Mouse (Mus musculus) liver, postnatal 0 days (tissue): ENCODE results near the gene Krtap4-8. TPM values are rescaled to one million over a fixed set of nuclear protein-coding genes. Genes with fewer than 3 reads are reported as not detected.
"Not testable (repeated sequence)": the region's sequence is repeated elsewhere in the genome, so short reads cannot be mapped to it uniquely, and the experiment has no call there.

Source experiments
- ATAC-seq: fragments of 200-750 bp; cut with Nextera tagmentation; 2 replicates; pipeline ENCODE4 v1.8.0; 2017; ENCODE audit warnings: mild to moderate bottlenecking, moderate library complexity
- DNase-seq: peaks from one replicate; pipeline ENCODE4 v3.0.0-alpha.2; 2016
- H3K27ac ChIP-seq: fragments of 300-500 bp; sonication (generic); 2 replicates; pipeline ENCODE4 v1.5.1; 2014; ENCODE audit warnings: antibody characterized with exemption, moderate library complexity, mild to moderate bottlenecking, low read depth
- H3K27me3 ChIP-seq: fragments of 300-500 bp; sonication (generic); 2 replicates; pipeline ENCODE4 v1.6.1; 2014; ENCODE audit warnings: low read length, control low read depth, mixed read lengths; ENCODE audit not compliant: insufficient read depth
- H3K36me3 ChIP-seq: fragments of 300-500 bp; sonication (generic); replicated peaks from 2 replicates; pipeline ENCODE4 v1.6.1; 2014; ENCODE audit warnings: mild to moderate bottlenecking, control low read depth, low read length, moderate library complexity, mixed read lengths; ENCODE audit not compliant: insufficient read depth
- H3K4me1 ChIP-seq: fragments of 300-500 bp; sonication (generic); 2 replicates; pipeline ENCODE4 v1.6.1; 2014; ENCODE audit warnings: antibody characterized with exemption, mild to moderate bottlenecking, control low read depth; ENCODE audit not compliant: insufficient read depth
- H3K4me2 ChIP-seq: fragments of 300-500 bp; sonication (generic); 2 replicates; pipeline ENCODE4 v1.6.1; 2014; ENCODE audit warnings: low read depth, mild to moderate bottlenecking, low read length, moderate library complexity, mixed read lengths
- H3K4me3 ChIP-seq: fragments of 300-500 bp; sonication (generic); 2 replicates; pipeline ENCODE4 v1.5.1; 2014; ENCODE audit warnings: low read depth, low read length
- H3K9ac ChIP-seq: fragments of 300-500 bp; sonication (generic); replicated peaks from 2 replicates; pipeline ENCODE4 v1.6.1; 2014; ENCODE audit warnings: mild to moderate bottlenecking, moderate library complexity
- H3K9me3 ChIP-seq: fragments of 300-500 bp; sonication (generic); 2 replicates; pipeline ENCODE4 v1.6.1; 2016; ENCODE audit warnings: mild to moderate bottlenecking, control low read depth, low read length, mixed read lengths
- CTCF ChIP-seq: sonication (generic); IDR thresholded peaks from 2 replicates; pipeline ENCODE4 v1.5.1; 2016; ENCODE audit warnings: antibody characterized with exemption, low read depth
- EP300 ChIP-seq: IDR thresholded peaks from 2 replicates; pipeline ENCODE4 v1.6.1; 2016; ENCODE audit warnings: antibody characterized with exemption, low read depth, mild to moderate bottlenecking
- WGBS: fragments of 180-500 bp; shearing (Covaris S2); extraction: QIAGEN DNeasy Blood & Tissue Kit; methylation state at CpG from one replicate; pipeline ENCODE4 v1.1.7; 2014; ENCODE audit not compliant: insufficient replicate concordance; 5-methylcytosine and 5-hydroxymethylcytosine counted together
- polyA plus RNA-seq: library from polyadenylated mRNA; unstranded; fragments of >200 nt; fragmentation: Nextera tagmentation; extraction: Ambion mirVana; gene quantifications from 2 replicates; pipeline ENCODE4 v1.2.1, GENCODE M21; 2015

Krtap4-8 gene
- polyA plus RNA-seq = not detected in 2 replicates

DNA sequence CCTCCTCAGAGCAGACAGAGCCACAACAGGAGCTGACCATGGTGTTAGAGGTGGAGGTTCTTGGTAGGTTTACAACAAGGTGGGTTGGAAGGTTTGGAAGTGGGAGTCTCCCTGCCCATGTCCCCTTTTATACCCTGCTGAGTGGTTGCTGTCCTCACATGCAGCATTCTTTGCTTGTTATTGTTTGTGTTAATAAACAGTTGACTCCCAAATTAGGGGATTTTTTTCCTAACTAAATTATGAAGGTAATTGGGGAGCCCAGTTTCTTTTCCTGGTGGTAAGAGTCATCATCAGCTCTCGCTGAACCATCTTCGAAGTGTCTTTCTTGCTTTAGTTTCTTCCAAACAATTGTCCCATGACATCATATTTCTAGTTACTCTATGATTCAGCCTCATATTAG, at the start of gene Krtap4-8:
Krtap4-8 (minus strand) TSS at position 101 of the 400 bp plus-strand sequence.
- DNase-seq = no peak
- WGBS = 85% methylated on average over 2 of the region's 2 CpGs
- no peak within 1 kb of the TSS for H3K27ac ChIP-seq
- no peaks in the 10 kb centered on the region for H3K4me1 ChIP-seq
- no peak within 1 kb of the TSS for H3K4me2 ChIP-seq
- no peak within 1 kb of the TSS for H3K9ac ChIP-seq
- no peaks in the 10 kb centered on the region for H3K9me3 ChIP-seq
- H3K4me3 ChIP-seq = no peak within 1 kb of the TSS
- H3K27me3 ChIP-seq = no peaks in the 10 kb centered on the region
- TF ChIP-seq CTCF (no peak), EP300 (no peak)
- ATAC-seq = no peak
- no peaks in the 10 kb centered on the region for H3K36me3 ChIP-seq

GRCm38 (mm10) chr11:99815566-99815965, 35.1 kb upstream of the Krtap4-8 start, which contains the start of gene Gm11564:
Gene Gm11564 (minus strand): TSS chr11:99815666.
- H3K4me2 ChIP-seq, H3K36me3 ChIP-seq, H3K4me1 ChIP-seq, H3K9me3 ChIP-seq, H3K4me3 ChIP-seq, DNase-seq, H3K27ac ChIP-seq, H3K9ac ChIP-seq, ATAC-seq, H3K27me3 ChIP-seq: not testable (repeated sequence)
- 59% methylated on average over 2 of the region's 2 CpGs for WGBS

GRCm38 (mm10) chr11:99809792-99810191, 29.3 kb upstream of the Krtap4-8 start, which contains the start of gene Krtap4-13:
Gene Krtap4-13 (minus strand): TSS chr11:99809892.
- H3K4me2 ChIP-seq, H3K9ac ChIP-seq, H3K27me3 ChIP-seq, ATAC-seq, H3K27ac ChIP-seq, H3K4me1 ChIP-seq, H3K36me3 ChIP-seq, H3K4me3 ChIP-seq, H3K9me3 ChIP-seq, DNase-seq: not testable (repeated sequence)

- not testable (repeated sequence) for ATAC-seq, H3K4me2 ChIP-seq, H3K36me3 ChIP-seq, H3K4me3 ChIP-seq, H3K4me1 ChIP-seq, H3K9me3 ChIP-seq, H3K27ac ChIP-seq, DNase-seq, H3K9ac ChIP-seq, H3K27me3 ChIP-seq
- no CpG with 5 or more reads among the region's 1 CpGs for WGBS
These were observed 23.8 kb upstream of the Krtap4-8 start, which contains the start of gene Gm11554 for GRCm38 (mm10) chr11:99804346-99804745. Gene Gm11554 (minus strand): TSS chr11:99804446.

GRCm38 (mm10) chr11:99798832-99799231, 18.3 kb upstream of the Krtap4-8 start, which contains the start of gene Gm11569:
Gene Gm11569 (minus strand): TSS chr11:99798932.
- H3K4me3 ChIP-seq, H3K4me2 ChIP-seq, ATAC-seq, DNase-seq, H3K27ac ChIP-seq, H3K27me3 ChIP-seq, H3K9me3 ChIP-seq, H3K36me3 ChIP-seq, H3K9ac ChIP-seq, H3K4me1 ChIP-seq: not testable (repeated sequence)
- no CpG with 5 or more reads among the region's 1 CpGs for WGBS

DNA sequence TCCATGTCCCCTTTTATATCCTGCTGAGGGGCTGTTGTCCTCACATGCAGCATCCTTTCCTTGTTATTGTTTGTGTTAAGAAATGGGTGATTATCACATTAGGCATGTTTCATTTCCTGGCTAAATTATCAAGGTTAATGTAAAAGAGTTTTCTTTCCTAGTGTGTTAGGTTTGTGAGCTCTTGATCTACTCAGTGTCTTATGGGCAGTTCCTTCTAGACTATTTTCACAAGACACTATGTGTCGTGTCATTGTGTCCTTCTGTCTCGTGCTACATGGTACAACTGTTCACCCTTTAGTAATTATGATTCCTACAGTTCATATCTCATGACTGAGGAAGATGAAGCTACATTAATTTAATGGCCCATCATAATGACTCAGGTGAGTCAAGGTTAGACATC, 12.9 kb upstream of the Krtap4-8 start, which contains the start of gene Gm11596:
Gm11596 (minus strand) TSS at position 101 of the 400 bp plus-strand sequence.
- H3K27ac ChIP-seq = no peak within 1 kb of the TSS
- 55% methylated on average over 2 of the region's 2 CpGs for WGBS
- no peaks in the 10 kb centered on the region for H3K9me3 ChIP-seq
- H3K4me3 ChIP-seq = no peak within 1 kb of the TSS
- DNase-seq (no peak), ATAC-seq (no peak)
- no peaks in the 10 kb centered on the region for H3K4me1 ChIP-seq
- H3K27me3 ChIP-seq = no peaks in the 10 kb centered on the region
- TF ChIP-seq EP300 (no peak), CTCF (no peak)
- H3K9ac ChIP-seq = no peak within 1 kb of the TSS
- no peaks in the 10 kb centered on the region for H3K36me3 ChIP-seq
- no peak within 1 kb of the TSS for H3K4me2 ChIP-seq

- H3K9ac ChIP-seq, H3K36me3 ChIP-seq, H3K4me3 ChIP-seq, ATAC-seq, H3K4me2 ChIP-seq, H3K27me3 ChIP-seq, H3K4me1 ChIP-seq, DNase-seq, H3K27ac ChIP-seq, H3K9me3 ChIP-seq: not testable (repeated sequence)
These were observed 4.4 kb upstream of the Krtap4-8 start, which contains the start of gene Krtap4-9 for GRCm38 (mm10) chr11:99784900-99785299. Gene Krtap4-9 (plus strand): TSS chr11:99785200.
